Mouse (Mus musculus) forebrain, embryonic 14.5 days (tissue): Measurements from ENCODE around the gene Gnb2. TPM values are rescaled to one million over a fixed set of nuclear protein-coding genes. Genes with fewer than 3 reads are reported as not detected.

Source experiments
- ATAC-seq: fragments of 200-750 bp; cut with Nextera tagmentation; 2 replicates; pipeline ENCODE4 v1.8.0; 2017; ENCODE audit warnings: mild to moderate bottlenecking, moderate library complexity
- DNase-seq: peaks from one replicate; pipeline ENCODE4 v3.0.0-alpha.2; 2015; ENCODE audit warnings: low spot score
- H3K27ac ChIP-seq: fragments of 300-500 bp; sonication (generic); 2 replicates; pipeline ENCODE4 v1.5.1; 2014; ENCODE audit warnings: low read depth, mild to moderate bottlenecking, control low read depth, low read length, moderate library complexity
- H3K27me3 ChIP-seq: fragments of 300-500 bp; sonication (generic); replicated peaks from 2 replicates; pipeline ENCODE4 v1.6.1; 2014; ENCODE audit warnings: low read length, control low read depth, mixed read lengths; ENCODE audit not compliant: control insufficient read depth, insufficient read depth
- H3K36me3 ChIP-seq: fragments of 300-500 bp; sonication (generic); 2 replicates; pipeline ENCODE4 v1.6.1; 2014; ENCODE audit warnings: low read length, control low read depth; ENCODE audit not compliant: control insufficient read depth, insufficient read depth
- H3K4me1 ChIP-seq: fragments of 300-500 bp; sonication (generic); 2 replicates; pipeline ENCODE4 v1.6.1; 2014; ENCODE audit warnings: antibody characterized with exemption, low read length, control low read depth; ENCODE audit not compliant: control insufficient read depth, insufficient read depth
- H3K4me2 ChIP-seq: fragments of 300-500 bp; sonication (generic); 2 replicates; pipeline ENCODE4 v1.6.1; 2014; ENCODE audit warnings: mild to moderate bottlenecking, control low read depth, low read length
- H3K4me3 ChIP-seq: fragments of 300-500 bp; sonication (generic); 2 replicates; pipeline ENCODE4 v1.5.1; 2014; ENCODE audit warnings: low read depth, low read length, control low read depth
- H3K9ac ChIP-seq: fragments of 300-500 bp; sonication (generic); 2 replicates; pipeline ENCODE4 v1.6.1; 2014; ENCODE audit warnings: mild to moderate bottlenecking, low read length, control low read depth, moderate library complexity
- H3K9me3 ChIP-seq: fragments of 300-500 bp; sonication (generic); replicated peaks from 2 replicates; pipeline ENCODE4 v1.6.1; 2016; ENCODE audit warnings: low read length, control low read depth, mixed read lengths; ENCODE audit not compliant: control insufficient read depth
- WGBS: fragments of 180-500 bp; shearing (Covaris S2); extraction: QIAGEN DNeasy Blood & Tissue Kit; methylation state at CpG from one replicate; pipeline ENCODE4 v1.1.7; 2014; 5-methylcytosine and 5-hydroxymethylcytosine counted together
- polyA plus RNA-seq: library from polyadenylated mRNA; unstranded; fragments of >200 nt; fragmentation: Nextera tagmentation; extraction: Ambion mirVana; gene quantifications from 2 replicates; pipeline ENCODE4 v1.2.1, GENCODE M21; 2014

The Gnb2 gene
- polyA plus RNA-seq, 1 experiment from 2014 or later: 644 TPM

DNA sequence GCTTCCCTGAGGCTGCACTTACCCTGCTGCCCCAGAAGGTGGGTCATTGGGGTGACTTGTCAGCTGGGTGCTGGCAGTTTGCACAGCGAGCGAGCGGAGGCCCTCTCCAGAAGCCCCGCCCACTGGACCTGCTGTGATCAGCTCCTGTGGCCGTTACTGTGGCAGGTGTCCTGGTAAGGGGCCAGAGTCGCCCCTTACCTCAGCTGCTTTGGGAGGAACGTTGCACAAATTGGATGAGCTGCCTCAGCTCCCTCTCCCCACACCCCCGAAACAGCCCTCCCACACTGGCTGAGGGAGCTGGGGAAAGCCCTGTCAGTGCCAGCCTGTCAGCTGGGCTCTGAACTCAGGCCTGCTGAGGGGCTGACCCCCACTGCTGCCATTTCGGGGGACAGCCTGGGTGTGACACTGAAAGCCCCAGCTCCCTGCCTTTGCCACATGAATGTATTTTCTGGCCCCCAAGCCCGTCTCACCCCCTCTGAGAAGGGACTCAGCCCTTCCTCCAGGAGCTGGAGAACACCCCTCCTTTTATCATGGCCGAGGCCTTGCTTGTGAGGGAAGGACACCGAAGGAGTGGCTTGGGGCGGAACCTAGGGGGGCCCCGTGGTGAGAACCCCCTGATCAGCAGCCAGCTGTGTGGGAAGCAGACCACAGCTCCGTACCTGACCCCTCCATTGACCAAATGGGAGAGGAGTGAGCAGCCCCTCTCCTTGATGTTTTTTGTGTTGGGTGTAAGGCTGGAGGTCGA, 6.9 kb downstream of the Gnb2 start:
- no peak overlapping the region for H3K4me2 ChIP-seq
- ATAC-seq (no peak), DNase-seq (peak; percentile 56)
- peaks cover 7% of the 10 kb centered on the region; the same call in 1 of the 2 replicates for H3K4me1 ChIP-seq
- no peak overlapping the region for H3K4me3 ChIP-seq
- H3K36me3 ChIP-seq: peaks cover 86% of the 10 kb centered on the region
- H3K27ac ChIP-seq: peak overlapping the region; percentile 52
- H3K27me3 ChIP-seq: no peaks in the 10 kb centered on the region
- H3K9ac ChIP-seq: no peak overlapping the region
- WGBS: 42% methylated on average over 16 of the region's 16 CpGs
- no peaks in the 10 kb centered on the region for H3K9me3 ChIP-seq

DNA sequence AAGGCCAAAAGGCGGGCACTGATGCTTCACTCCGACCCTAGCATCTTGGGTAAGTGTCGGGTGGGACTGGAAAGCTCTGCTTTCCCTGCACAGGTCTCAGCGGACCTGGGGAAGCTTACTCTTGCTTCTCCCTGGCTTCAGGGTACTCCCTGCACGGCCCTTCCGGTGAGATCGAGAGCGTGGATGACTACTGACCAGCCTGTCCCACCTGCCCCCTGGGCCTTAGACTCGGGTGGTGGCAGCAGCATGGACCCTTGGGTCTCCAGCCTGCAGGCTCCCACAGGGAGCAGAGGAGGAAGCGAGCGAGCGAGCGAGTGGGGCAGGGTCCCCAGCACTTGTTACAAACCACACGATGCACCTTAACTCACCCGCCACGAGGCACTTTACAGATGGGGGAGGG, 7.8 kb downstream of the Gnb2 start:
- Histone ChIP-seq H3K36me3 (peaks cover 95% of the 10 kb centered on the region), H3K4me1 (peaks cover 7% of the 10 kb centered on the region; the same call in 1 of the 2 replicates), H3K9ac (no peak overlapping the region), H3K27me3 (no peaks in the 10 kb centered on the region), H3K27ac (peak overlapping the region; percentile 23; the same call in 1 of the 2 replicates), H3K9me3 (no peaks in the 10 kb centered on the region), H3K4me3 (no peak overlapping the region), H3K4me2 (no peak overlapping the region)
- DNase-seq: no peak
- WGBS: 77% methylated on average over 16 of the region's 16 CpGs
- no peak for ATAC-seq

DNA sequence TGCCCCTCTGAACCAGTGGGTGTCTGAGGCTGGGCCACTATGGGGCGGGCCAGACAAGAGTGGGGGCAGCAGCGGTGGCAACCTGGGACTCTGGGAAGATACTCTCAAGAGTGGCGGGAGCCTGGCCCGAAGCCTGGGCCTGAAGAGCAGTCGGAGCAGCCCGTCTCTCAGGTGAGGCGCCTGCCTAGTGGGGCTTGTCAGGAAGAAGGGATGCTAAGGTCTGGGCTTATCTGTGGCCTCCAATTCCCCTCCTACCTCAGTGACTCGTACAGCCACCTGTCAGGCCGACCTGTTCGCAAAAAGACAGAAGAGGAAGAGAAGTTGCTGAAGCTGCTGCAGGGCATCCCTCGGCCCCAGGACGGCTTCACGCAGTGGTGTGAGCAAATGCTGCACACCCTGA, 8.6 kb downstream of the Gnb2 start:
- 89% methylated on average over 13 of the region's 13 CpGs for whole genome bisulfite sequencing
- 0 out of 2 replicates have a peak overlapping the region, but pooled peaks have one; percentile 14 for H3K27ac ChIP-seq
- no peak overlapping the region for H3K4me2 ChIP-seq
- H3K4me1 ChIP-seq: peaks cover under 1% of the 10 kb centered on the region; the same call in 1 of the 2 replicates
- H3K9me3 ChIP-seq: no peaks in the 10 kb centered on the region
- H3K36me3 ChIP-seq: peaks cover 97% of the 10 kb centered on the region
- H3K9ac ChIP-seq: no peak overlapping the region
- DNase-seq: no peak
- H3K27me3 ChIP-seq: no peaks in the 10 kb centered on the region
- H3K4me3 ChIP-seq: no peak overlapping the region
- ATAC-seq: no peak

DNA sequence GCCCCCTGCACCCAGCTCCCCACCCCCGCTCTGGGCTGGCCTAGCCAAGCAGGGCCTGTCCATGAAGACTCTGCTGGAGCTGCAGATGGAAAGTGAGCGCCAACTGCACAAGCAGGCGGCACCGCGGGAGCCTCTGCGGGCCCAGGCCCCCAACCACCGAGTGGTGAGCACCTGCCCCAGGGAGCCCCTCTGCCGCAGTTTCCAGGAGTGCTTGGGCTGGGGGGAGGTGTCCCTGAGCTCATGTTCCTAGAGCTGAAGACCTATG, 9.1 kb downstream of the Gnb2 start:
- Histone ChIP-seq H3K4me2 (no peak overlapping the region), H3K27ac (no peak overlapping the region), H3K9me3 (no peaks in the 10 kb centered on the region), H3K4me3 (no peak overlapping the region), H3K4me1 (no peaks in the 10 kb centered on the region), H3K9ac (no peak overlapping the region), H3K36me3 (peaks cover 97% of the 10 kb centered on the region), H3K27me3 (no peaks in the 10 kb centered on the region)
- WGBS: 89% methylated on average over 8 of the region's 8 CpGs
- no peak for ATAC-seq
- DNase-seq: no peak

DNA sequence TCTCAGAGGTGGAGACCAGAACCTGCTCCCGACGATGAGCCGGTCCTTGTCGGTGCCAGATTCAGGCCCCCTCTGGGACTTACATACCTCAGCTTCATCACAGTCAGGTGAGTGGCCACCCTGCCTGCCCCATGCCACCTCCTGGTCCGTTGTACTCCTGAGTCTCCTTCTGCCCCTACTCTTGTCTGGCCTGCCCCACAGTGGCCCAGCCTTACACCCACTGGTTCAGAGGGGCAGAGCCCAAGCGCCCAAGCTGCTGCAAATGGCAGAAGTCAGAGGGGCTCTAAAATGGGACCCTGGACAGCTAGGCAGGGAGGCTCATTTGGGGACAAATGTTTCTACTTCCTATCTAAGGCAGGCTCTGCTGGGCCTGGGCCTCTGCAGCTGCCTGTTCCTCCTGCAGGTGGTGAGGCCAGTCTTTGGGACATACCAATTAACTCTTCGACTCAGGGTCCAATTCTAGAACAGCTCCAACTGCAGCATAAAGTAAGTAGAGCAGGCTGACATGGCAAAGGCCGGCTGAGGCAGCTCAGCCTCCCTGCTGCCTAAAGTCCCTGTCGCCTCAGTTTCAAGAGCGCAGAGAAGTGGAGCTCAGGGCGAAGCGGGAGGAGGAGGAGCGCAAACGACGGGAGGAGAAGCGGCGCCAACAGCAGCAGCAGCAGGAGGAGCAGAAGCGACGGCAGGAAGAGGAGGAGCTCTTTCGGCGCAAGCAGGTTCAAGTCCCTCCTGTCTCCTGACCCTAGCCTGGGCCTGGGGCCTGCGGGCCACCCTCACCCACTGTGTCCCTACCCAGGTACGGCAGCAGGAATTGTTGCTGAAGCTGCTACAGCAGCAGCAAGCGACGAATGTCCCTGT, 9.7 kb downstream of the Gnb2 start:
- peaks cover 97% of the 10 kb centered on the region for H3K36me3 ChIP-seq
- H3K27me3 ChIP-seq: no peaks in the 10 kb centered on the region
- 80% methylated on average over 25 of the region's 25 CpGs for WGBS
- no peak overlapping the region for H3K9ac ChIP-seq
- H3K4me3 ChIP-seq: no peak overlapping the region
- no peaks in the 10 kb centered on the region for H3K9me3 ChIP-seq
- ATAC-seq (no peak), DNase-seq (no peak)
- H3K4me2 ChIP-seq: no peak overlapping the region
- no peak overlapping the region for H3K27ac ChIP-seq
- H3K4me1 ChIP-seq: no peaks in the 10 kb centered on the region

DNA sequence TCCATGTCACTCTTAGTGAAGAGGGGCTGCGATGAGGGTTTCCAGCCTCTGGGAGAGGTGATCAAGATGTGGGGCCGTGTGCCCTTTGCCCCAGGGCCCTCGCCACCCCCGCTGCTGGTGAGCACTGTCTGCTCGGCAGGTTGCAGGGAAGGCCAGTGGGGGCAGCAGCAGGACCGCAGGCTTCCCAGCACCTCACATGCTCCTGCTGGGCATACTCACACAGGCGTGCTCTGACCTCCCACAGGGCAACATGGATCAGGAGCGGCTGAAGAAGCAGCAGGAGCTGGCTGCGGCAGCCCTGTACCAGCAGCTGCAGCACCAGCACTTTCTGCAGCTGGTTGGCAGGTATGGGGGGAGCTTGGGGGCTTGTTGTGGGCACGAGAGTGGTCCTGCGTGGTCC, 10.6 kb downstream of the Gnb2 start:
- 74% methylated on average over 11 of the region's 11 CpGs for WGBS
- no peak for DNase-seq
- Histone ChIP-seq H3K9me3 (no peaks in the 10 kb centered on the region), H3K4me2 (no peak overlapping the region), H3K27ac (no peak overlapping the region), H3K27me3 (no peaks in the 10 kb centered on the region), H3K36me3 (peaks cover 90% of the 10 kb centered on the region), H3K4me1 (no peaks in the 10 kb centered on the region), H3K9ac (no peak overlapping the region), H3K4me3 (no peak overlapping the region)
- ATAC-seq: no peak

DNA sequence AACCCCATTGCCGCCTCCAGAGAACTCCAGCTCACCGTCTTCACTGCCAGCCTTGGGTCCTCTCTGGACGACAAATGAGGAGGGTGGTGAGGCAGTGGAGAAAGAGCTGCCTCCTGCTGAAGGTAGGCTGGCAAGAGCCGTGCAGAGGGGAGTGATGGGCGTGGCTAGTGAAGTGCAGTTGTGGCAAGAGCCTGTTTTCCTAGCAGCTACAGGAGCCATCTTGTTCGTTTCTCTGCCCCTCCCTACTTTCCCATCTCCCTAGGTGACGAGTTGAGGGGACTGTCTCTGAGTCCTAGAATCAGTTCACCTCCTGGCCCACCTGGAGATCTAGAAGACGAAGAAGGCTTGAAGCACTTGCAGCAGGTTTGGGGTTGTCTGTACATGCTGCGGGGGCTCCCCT, 11.4 kb downstream of the Gnb2 start:
- ATAC-seq: no peak
- Histone ChIP-seq H3K9me3 (no peaks in the 10 kb centered on the region), H3K36me3 (peaks cover 89% of the 10 kb centered on the region), H3K9ac (no peak overlapping the region), H3K27me3 (no peaks in the 10 kb centered on the region), H3K27ac (no peak overlapping the region), H3K4me2 (no peak overlapping the region), H3K4me3 (no peak overlapping the region), H3K4me1 (no peaks in the 10 kb centered on the region)
- 81% methylated on average over 9 of the region's 9 CpGs for WGBS
- no peak for DNase-seq

DNA sequence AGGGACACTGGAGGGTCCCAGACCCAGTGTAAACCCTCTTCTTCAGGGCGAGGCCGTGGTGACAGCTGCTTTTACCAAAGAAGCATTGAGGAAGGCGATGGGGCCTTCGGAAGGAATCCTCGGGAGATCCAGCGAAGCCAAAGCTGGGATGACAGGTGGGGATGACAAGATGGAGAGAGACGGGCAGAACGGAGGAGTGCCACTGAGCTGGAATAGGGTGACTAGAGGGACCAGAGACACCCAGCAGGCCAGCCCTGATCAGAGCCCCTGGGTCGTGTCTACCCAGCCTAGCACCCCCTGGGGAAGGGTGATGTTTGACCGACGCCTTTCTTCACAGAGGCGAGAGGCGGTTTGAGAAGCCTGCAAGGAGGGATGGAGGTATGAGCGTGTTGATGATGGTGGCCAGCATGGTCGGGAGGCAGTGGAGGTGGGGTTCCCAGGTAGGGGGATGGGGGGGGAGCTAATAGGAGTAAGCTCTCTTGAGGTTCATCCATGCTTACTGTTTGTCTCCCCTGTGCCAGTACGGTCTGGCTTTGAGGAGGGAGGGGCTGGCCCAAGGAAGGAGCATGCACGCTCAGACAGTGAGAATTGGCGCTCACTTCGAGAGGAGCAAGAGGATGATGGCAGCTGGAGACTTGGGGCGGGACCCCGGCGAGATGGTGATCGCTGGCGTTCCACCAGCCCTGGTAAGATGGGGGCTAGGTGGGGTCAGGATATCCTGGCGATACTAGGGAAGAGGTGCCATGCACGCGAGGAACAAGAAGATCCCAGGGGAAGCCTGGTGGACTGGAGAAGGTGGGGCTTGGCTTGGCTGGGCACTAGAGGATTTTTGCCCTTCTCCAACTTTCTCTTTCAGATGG, 13.4 kb downstream of the Gnb2 start:
- Histone ChIP-seq H3K36me3 (peaks cover 71% of the 10 kb centered on the region), H3K9me3 (no peaks in the 10 kb centered on the region), H3K27me3 (no peaks in the 10 kb centered on the region), H3K4me2 (no peak overlapping the region), H3K4me3 (no peak overlapping the region), H3K27ac (no peak overlapping the region), H3K9ac (no peak overlapping the region), H3K4me1 (no peaks in the 10 kb centered on the region)
- no peak for DNase-seq
- no peak for ATAC-seq
- WGBS: 94% methylated on average over 27 of the region's 27 CpGs
